Mouse (Mus musculus): ENCODE results near the gene Dnase1l2. TPM values are rescaled to one million over a fixed set of nuclear protein-coding genes. Genes with fewer than 3 reads are reported as not detected.

The Dnase1l2 gene
- polyA plus RNA-seq (2012; fragmentation: generic; extraction: Trizol) = 1 to 10 TPM in 1 of 2 experiments, under 1 TPM in 1; 0.20 to 3.1 TPM

DNA sequence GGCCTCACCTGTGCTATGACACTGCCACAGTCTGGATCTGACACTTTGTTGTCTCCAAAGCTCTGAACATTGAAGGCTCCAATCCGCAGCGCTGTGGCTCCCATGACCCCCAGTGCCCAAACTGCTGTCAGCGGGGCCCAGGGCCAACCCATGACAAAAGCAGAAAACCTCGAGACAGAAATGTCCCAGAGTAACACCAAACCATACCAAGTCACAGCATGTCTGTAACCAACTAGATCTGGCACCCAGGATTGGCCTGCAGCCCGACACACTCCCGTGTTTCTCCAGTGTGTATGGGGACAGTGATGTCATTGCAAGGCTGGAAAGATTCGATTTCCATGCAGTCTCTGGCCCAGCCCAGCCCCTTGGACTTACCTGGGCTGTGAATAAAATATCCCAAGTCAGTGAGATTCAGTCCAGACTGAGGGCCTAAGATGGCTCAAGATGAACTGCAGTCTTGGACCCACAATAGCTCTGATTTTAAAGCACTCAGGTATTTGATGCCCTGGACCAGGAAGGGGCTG, at the start of gene Dnase1l2:
TSS of gene Dnase1l2 (minus strand) at position 474 of the 524 bp plus-strand sequence.

DNA sequence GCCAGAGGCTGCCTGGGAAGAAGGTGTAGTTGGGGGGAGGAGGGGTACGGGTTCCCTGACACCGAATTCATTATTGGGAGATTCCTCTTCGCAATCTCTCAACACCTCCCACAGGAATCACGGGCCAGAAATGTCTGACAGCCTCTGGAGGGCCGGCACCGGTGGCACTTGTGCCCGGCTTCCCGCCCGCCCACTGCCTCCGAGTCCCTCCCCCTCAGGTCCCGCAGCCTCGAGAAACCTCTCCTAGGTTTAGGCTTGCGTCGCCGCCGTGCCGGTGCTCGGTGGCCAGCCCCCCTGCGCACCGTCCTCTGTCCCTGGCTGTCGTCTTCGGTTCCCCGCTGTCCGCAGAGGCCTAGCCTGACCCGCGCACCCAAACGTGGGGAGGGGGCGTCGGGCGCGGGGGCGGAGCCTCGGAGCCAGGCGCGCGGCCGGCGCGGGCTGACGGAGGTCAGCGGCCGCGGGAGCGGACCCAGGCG, 45.3 kb upstream of the Dnase1l2 start, which contains the start of gene Caskin1:
TSS of gene Caskin1 (plus strand) at position 416 of the 476 bp plus-strand sequence.

DNA sequence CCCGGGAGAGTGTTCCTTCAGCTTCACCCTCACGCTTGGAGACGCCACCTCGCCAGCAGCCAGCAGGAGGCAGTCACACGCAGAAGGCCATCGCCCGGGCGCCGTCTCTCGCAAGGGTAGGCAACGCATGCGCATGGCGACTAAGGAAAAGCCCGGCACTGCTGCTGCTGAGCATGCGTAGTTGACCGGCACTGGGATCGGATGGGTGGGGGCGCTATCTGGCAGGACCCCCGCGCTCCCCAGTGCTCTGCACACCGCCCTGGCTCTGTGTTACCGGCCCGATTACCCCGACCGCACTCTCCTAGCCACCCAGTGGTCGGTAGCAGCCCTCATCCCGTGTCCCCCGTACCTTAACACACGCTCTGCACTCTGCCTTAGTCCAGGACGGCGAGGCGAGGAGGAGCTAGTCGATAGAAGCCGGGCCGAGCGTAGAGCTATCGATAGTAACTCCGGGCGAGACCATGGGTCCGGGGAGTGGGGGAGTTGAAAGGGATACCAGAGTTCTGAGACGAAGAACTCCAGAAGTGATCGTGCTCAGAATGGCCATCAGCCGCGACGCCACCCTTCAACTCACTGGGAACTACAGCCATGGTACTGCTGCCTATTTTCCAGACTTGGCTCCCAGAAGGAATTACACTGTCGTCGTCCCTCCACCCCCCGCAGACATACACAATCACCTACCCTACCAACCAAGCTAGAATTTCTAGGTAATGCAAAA, 35.9 kb upstream of the Dnase1l2 start, which contains the start of gene Mlst8:
TSS of gene Mlst8 (minus strand) at position 416 of the 718 bp plus-strand sequence.

DNA sequence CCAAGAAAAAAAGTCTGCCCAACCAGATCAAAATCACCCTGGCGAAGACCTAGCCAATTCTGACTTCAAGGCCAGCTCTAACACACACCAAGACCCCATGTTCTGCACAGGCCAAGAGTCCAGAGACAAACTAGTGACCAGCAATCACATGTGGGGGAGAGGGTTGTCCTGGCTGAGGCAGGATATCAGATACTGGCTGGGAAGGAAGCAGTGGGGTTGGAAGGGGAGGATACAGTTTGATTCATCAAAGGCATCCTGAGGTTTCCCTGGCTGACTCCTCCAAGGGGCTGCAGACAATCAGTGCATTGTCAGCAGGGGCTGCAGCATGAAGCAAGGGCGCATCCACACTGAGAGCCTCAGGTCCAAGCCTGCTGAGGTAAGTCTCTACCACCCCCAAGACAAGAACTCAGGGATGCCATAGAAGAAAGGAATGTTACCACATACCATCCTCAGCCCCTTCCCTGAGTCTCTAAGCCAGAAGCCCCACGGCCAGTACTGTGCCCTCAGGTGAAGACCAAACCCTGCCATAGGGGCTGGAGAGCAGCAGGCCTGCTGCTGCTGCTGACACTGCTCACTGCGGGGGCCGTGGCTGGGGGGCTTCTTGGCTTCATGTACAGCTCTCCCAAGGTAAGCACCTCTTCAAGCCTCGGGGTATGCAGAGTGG, 30.8 kb upstream of the Dnase1l2 start, which contains the start of gene Bricd5:
TSS of gene Bricd5 (plus strand) at position 273 of the 664 bp plus-strand sequence.

DNA sequence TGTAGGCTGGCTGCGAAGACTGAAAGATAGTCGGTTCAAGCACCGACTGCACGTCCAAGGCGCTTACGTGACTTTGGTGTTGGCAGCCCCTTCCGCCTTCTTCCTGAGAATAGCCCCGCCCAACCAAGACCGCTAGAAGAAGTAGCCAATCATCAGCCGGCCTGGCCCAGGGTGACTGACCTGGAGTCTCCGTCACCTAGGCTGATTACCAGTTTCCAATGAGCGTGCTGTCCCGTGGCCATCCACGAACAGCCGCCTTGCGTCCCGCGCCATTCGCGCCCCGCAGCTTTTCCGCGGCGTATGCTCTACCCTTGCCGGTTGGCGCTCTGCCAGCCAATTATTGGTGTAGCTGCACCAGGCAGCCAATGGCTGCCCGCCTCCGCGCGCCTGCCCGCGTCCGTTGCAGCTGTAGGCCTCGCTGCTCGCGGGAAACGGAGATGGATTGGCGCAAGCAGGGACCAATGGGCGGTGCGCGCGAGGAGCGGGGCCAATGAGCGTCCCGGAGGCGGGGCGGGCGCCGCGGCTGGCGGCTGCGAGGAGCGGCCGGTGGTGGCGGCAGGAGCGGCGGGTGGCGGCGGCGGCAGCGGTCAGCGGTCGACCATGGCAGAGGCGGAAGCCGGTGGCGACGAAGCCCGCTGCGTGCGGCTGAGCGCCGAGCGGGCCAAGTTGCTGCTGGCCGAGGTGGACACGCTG, 27.2 kb upstream of the Dnase1l2 start, which contains the start of the genes E4f1 and Pgp:
TSS of gene E4f1 (minus strand) at position 404 of the 693 bp plus-strand sequence.
TSS of gene Pgp (plus strand) at position 483 of the 693 bp plus-strand sequence.

DNA sequence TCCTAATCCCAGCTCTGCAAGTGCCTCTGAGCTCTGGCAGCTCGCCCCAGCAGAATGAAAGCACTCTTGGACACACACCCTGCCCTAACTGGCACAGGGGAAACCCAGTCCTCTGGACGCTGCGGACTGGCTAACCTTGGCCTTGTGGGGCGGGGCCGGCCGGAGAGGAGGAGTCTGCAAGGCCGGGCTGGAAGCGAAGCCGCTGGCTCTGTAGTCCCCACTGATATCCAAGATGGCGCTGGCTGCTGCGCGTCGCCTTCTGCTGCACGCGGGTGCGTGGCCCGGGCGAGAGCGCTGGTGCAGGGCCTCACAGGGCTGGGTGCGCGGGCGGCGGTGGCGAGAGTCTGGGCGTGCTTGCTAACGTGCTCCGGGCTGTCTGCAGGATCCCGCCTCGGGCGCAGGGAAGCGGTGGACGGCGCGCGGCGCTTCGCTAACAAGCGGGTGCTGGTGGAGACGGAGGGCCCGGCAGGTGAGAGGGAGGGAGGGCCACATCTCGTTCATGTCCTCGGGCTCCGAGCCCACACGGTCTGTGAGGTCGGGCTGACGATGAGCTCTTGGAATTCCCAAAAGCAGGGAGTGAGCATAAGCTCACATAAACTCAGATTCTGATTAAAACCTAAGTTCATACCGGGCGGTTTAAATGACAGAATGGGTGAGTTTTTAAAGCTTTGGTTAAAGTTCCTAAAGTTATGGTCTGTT, 16.3 kb downstream of the Dnase1l2 start, which contains the start of gene Eci1:
TSS of gene Eci1 (plus strand) at position 171 of the 699 bp plus-strand sequence.

DNA sequence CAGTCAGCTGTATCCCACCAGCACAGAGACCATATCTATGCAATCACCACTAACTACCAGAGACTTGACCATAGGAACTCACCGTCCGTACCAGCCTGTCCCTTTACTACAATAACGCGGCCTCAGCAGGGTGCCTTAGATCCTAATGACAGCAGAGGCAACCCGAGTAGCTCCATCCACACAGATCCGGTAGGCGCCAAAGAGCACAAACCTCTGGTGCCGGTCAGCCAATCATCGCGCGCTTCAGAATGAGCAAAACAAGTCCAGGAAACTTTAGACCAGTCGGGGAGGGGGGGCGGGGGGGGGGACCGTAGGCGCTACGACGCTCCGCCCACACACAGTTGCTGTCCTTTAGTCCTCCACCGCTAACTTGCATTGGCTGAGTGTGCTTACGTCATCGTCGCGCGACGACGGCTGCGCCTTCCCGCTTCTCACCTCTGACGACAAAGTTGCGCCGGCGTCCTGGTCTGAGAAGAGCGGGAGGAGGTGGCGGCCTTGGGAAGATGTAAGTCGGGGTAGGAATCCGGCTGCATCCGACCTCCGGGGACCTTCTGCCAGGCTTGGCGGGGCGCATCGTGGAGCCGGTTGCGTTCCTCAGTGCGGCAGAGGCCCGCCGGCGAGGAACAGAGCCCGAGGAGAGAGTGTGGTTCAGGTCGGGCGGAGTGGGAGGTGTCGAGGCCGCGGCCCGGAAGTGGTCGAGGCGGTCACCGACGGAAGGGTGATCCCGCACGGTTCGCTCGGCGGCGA, 28.5 kb downstream of the Dnase1l2 start, which contains the start of gene Rnps1:
TSS of gene Rnps1 (plus strand) at position 336 of the 747 bp plus-strand sequence.

Other genes starting within 250 kb of the Dnase1l2 start
- 1 to 10 TPM in 1 of 2 experiments, under 1 TPM in 1; 0.42 to 4.6 TPM for gene Tbc1d24, start 237.5 kb downstream of the Dnase1l2 start, polyA plus RNA-seq (2012; fragmentation: generic; extraction: Trizol)
- gene Ntn3, start 233.6 kb downstream of the Dnase1l2 start, polyA plus RNA-seq (2012; fragmentation: generic; extraction: Trizol) = 1 to 10 TPM in 1 of 2 experiments, under 1 TPM in 1; 0.22 to 1.1 TPM
- gene Tedc2, start 222.3 kb downstream of the Dnase1l2 start, polyA plus RNA-seq (2012; fragmentation: generic; extraction: Trizol) = 1 to 10 TPM; 6.6 to 7.0 TPM
- 10 to 100 TPM; 28.1 to 29.1 TPM for gene Ccnf, start 191.6 kb downstream of the Dnase1l2 start, polyA plus RNA-seq (2012; fragmentation: generic; extraction: Trizol)
- gene Abca17, start 92.0 kb downstream of the Dnase1l2 start, polyA plus RNA-seq (2012; fragmentation: generic; extraction: Trizol) = under 1 TPM in 1 of 2 experiments, not detected in 1; 0.01 TPM
- gene Abca3, start 91.2 kb downstream of the Dnase1l2 start, polyA plus RNA-seq (2012; fragmentation: generic; extraction: Trizol) = 10 to 100 TPM in 1 of 2 experiments, 1 to 10 TPM in 1; 2.9 to 15.9 TPM
- gene Rnps1, start 28.5 kb downstream of the Dnase1l2 start, polyA plus RNA-seq (2012; fragmentation: generic; extraction: Trizol) = 10 to 100 TPM; 74.1 to 82.9 TPM
- 100 to 1,000 TPM in 1 of 2 experiments, 10 to 100 TPM in 1; 64.8 to 150 TPM for gene Eci1, start 16.5 kb downstream of the Dnase1l2 start, polyA plus RNA-seq (2012; fragmentation: generic; extraction: Trizol)
- 10 to 100 TPM in 1 of 2 experiments, 1 to 10 TPM in 1; 9.2 to 27.4 TPM for gene E4f1, start 27.2 kb upstream of the Dnase1l2 start, polyA plus RNA-seq (2012; fragmentation: generic; extraction: Trizol)
- gene Pgp, start 27.3 kb upstream of the Dnase1l2 start, polyA plus RNA-seq (2012; fragmentation: generic; extraction: Trizol) = 10 to 100 TPM; 31.3 to 84.9 TPM
- gene Bricd5, start 30.8 kb upstream of the Dnase1l2 start, polyA plus RNA-seq (2012; fragmentation: generic; extraction: Trizol) = under 1 TPM; 0.07 to 0.13 TPM
- gene Mlst8, start 36.0 kb upstream of the Dnase1l2 start, polyA plus RNA-seq (2012; fragmentation: generic; extraction: Trizol) = 10 to 100 TPM; 11.5 to 32.9 TPM
- under 1 TPM; 0.26 to 0.51 TPM for gene Caskin1, start 45.5 kb upstream of the Dnase1l2 start, polyA plus RNA-seq (2012; fragmentation: generic; extraction: Trizol)
- gene Traf7, start 84.8 kb upstream of the Dnase1l2 start, polyA plus RNA-seq (2012; fragmentation: generic; extraction: Trizol) = 100 to 1,000 TPM in 1 of 2 experiments, 10 to 100 TPM in 1; 68.5 to 103 TPM
- gene Rab26, start 91.1 kb upstream of the Dnase1l2 start, polyA plus RNA-seq (2012; fragmentation: generic; extraction: Trizol) = under 1 TPM; 0.11 to 0.22 TPM
- gene Pkd1, start 106.7 kb upstream of the Dnase1l2 start, polyA plus RNA-seq (2012; fragmentation: generic; extraction: Trizol) = 10 to 100 TPM in 1 of 2 experiments, 1 to 10 TPM in 1; 6.9 to 98.9 TPM
- gene Tsc2, start 189.5 kb upstream of the Dnase1l2 start, polyA plus RNA-seq (2012; fragmentation: generic; extraction: Trizol) = 100 to 1,000 TPM in 1 of 2 experiments, 10 to 100 TPM in 1; 78.3 to 110 TPM
- gene Nthl1, start 189.6 kb upstream of the Dnase1l2 start, polyA plus RNA-seq (2012; fragmentation: generic; extraction: Trizol) = 10 to 100 TPM; 27.3 to 51.1 TPM
- gene Slc9a3r2, start 207.2 kb upstream of the Dnase1l2 start, polyA plus RNA-seq (2012; fragmentation: generic; extraction: Trizol) = 10 to 100 TPM in 1 of 2 experiments, 1 to 10 TPM in 1; 2.8 to 26.5 TPM
- gene Npw, start 215.4 kb upstream of the Dnase1l2 start, polyA plus RNA-seq (2012; fragmentation: generic; extraction: Trizol) = not detected
- gene Zfp598, start 226.6 kb upstream of the Dnase1l2 start, polyA plus RNA-seq (2012; fragmentation: generic; extraction: Trizol) = 10 to 100 TPM; 14.9 to 24.2 TPM
- gene Syngr3, start 246.8 kb upstream of the Dnase1l2 start, polyA plus RNA-seq (2012; fragmentation: generic; extraction: Trizol) = under 1 TPM; 0.14 to 0.27 TPM

Measured in C3H10T1/2 (cell line).